Mouse (Mus musculus): ENCODE data around the gene Krtap28-10.

DNA sequence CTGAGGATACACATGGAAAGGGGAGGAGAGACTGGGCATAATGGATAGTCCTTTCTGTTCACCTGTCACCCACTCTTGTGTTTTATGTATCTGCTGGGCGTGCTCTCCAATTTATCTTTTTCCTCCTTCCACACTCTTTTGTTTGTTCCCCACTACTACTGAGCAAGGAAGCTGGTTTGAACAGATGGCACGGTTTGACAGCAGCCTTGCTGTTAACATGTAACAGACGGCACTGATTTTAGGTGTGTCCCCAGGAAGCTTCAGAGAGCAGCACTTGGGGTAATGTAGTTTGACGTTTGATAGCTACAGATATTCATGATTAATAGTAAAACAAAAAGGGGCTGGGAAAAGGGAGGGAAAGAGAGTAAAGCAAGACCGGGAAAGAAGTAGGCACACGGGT is 34.8 kb downstream of the Krtap28-10 start:
- TF ChIP-seq GATA1 (IDR thresholded peaks at IDR 0.05; ENCODE audit: low read length) (no peak), TAL1 (IDR thresholded peaks at IDR 0.05; ENCODE audit: low read length) (no peak)

Data from erythroblast, embryonic 14.5 days (primary cell).